Mouse (Mus musculus) common myeloid progenitor, adult 5-6 weeks (primary cell): ENCODE measurements around the gene Asf1b. TPM values are rescaled to one million over a fixed set of nuclear protein-coding genes. Genes with fewer than 3 reads are reported as not detected.
"Not testable (repeated sequence)": the region's sequence is repeated elsewhere in the genome, so short reads cannot be mapped to it uniquely, and the experiment has no call there.

Source experiments
- ATAC-seq: replicated peaks from 2 replicates; pipeline ENCODE4 v1.8.0; 2016; ENCODE audit warnings: low read depth, mild to moderate bottlenecking, moderate TSS enrichment, inconsistent platforms; ENCODE audit not compliant: poor library complexity, severe bottlenecking
- total RNA-seq: library from RNA; stranded (forward); fragments of 200-1000, 187-1606 nt; gene quantifications from 2 replicates; pipeline ENCODE4 v1.2.3, GENCODE M21; 2017

Gene Asf1b
- total RNA-seq, 1 experiment from 2014 or later = 20.7 TPM

- no peak for ATAC-seq
Measured at GRCm38 (mm10) chr8:83990170-83990569, 34.9 kb downstream of the Asf1b start.

- ATAC-seq = no peak
Measured at GRCm38 (mm10) chr8:83992488-83992887, 37.2 kb downstream of the Asf1b start.

GRCm38 (mm10) chr8:83994030-83994429 lies 38.7 kb downstream of the Asf1b start:
- no peak for ATAC-seq

GRCm38 (mm10) chr8:83995973-83996372 lies 40.7 kb downstream of the Asf1b start:
- no peak for ATAC-seq

- ATAC-seq = peak; percentile 63
Measured at GRCm38 (mm10) chr8:83996567-83997505, 41.5 kb downstream of the Asf1b start.

GRCm38 (mm10) chr8:83997511-83998141 lies 42.3 kb downstream of the Asf1b start, which contains the start of gene Samd1:
TSS of gene Samd1 (plus strand) at chr8:83997672.
- no peak for ATAC-seq

- ATAC-seq = 0 out of 2 replicates have a peak, but pooled peaks have one; percentile 36
Measured at GRCm38 (mm10) chr8:83998231-83999056, 43.1 kb downstream of the Asf1b start.

- no peak for ATAC-seq
Measured at GRCm38 (mm10) chr8:83999057-83999705, 43.9 kb downstream of the Asf1b start.

- no peak for ATAC-seq
Measured at GRCm38 (mm10) chr8:83999825-84000224, 44.5 kb downstream of the Asf1b start.

GRCm38 (mm10) chr8:84001281-84002000 lies 46.1 kb downstream of the Asf1b start, which contains the start of gene 1700067K01Rik:
TSS of gene 1700067K01Rik (plus strand) at chr8:84001502.
- no peak for ATAC-seq

- no peak for ATAC-seq
Measured at GRCm38 (mm10) chr8:84002957-84003611, 47.8 kb downstream of the Asf1b start.

GRCm38 (mm10) chr8:84003612-84004246 lies 48.4 kb downstream of the Asf1b start:
- ATAC-seq = no peak

GRCm38 (mm10) chr8:84004533-84005201 lies 49.4 kb downstream of the Asf1b start:
- ATAC-seq = peak; percentile 98

- not testable (repeated sequence) for ATAC-seq
Measured at GRCm38 (mm10) chr8:84005502-84005901, 50.2 kb downstream of the Asf1b start.

GRCm38 (mm10) chr8:84008362-84008761 lies 53.1 kb downstream of the Asf1b start:
- no peak for ATAC-seq

- ATAC-seq = peak; percentile 75
Measured at GRCm38 (mm10) chr8:84009876-84010275, 54.6 kb downstream of the Asf1b start.
